Mouse (Mus musculus) small intestine, adult 2 months (tissue): ENCODE results near the gene Ascl2.

Source experiments
- CTCF ChIP-seq: fragments of 200-500 bp; IDR thresholded peaks from 2 replicates; pipeline ENCODE4 v1.5.1; 2012; ENCODE audit warnings: low read depth, mild to moderate bottlenecking, control low read depth, inconsistent platforms, low read length, moderate library complexity, mixed read lengths; ENCODE audit not compliant: insufficient replicate concordance, insufficient read length; ENCODE audit errors: extremely low read depth
- POLR2A ChIP-seq: fragments of 200-500 bp; IDR thresholded peaks from 2 replicates; pipeline ENCODE4 v1.6.1; 2012; ENCODE audit warnings: low read depth, mild to moderate bottlenecking, control low read depth, inconsistent platforms, low read length, moderate library complexity

DNA sequence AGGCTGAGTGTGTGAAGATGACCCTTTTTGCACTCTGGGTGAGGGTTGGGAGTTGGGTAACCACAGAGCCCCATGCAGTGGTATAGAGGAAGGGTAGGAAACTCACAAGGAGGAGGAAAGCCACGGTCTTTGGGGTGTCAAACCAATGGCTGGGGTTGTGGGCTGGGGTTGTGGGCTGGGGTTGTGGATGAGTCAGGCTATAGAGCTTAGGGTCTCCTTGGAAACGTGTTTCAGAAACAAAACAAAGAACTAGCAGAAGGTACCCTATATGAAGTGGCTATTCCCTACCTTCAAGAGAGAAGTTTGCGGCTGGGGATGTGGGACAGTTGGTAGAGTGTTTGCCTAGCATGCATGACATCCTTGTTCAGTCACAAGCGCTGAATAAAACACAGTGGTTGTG, 40.9 kb upstream of the Ascl2 start:
- TF ChIP-seq POLR2A = no peak
- no peak for TF ChIP-seq CTCF
